Mouse (Mus musculus): ENCODE measurements at regions not wholly inside any gene's neighbourhood (a gene's known extent, or its start where the extent isn't known, plus 50 kb on each side); places are given as distances from the start of the nearest gene placed in this dataset.

GRCm38 (mm10) chr9:113517756-113518155, 190.3 kb downstream of the Pdcd6ip start:
- no peak overlapping the region for H3K4me3 ChIP-seq (ENCODE audit: low read depth, low read length)
- no peaks in the 10 kb centered on the region for H3K36me3 ChIP-seq (replicated peaks; ENCODE audit: insufficient read depth, low read length)
- WGBS (ENCODE audit: insufficient replicate concordance) = 75% methylated on average over 6 of the region's 6 CpGs
- no peaks in the 10 kb centered on the region for H3K9me3 ChIP-seq (ENCODE audit: low read length)
- H3K4me2 ChIP-seq (ENCODE audit: low read depth, low read length) = no peak overlapping the region
- no peaks in the 10 kb centered on the region for H3K4me1 ChIP-seq (ENCODE audit: insufficient read depth)
- ATAC-seq (no peak), DNase-seq (no peak)
- TF ChIP-seq EP300 (IDR thresholded peaks at IDR 0.05; ENCODE audit: low read depth) (no peak), CTCF (IDR thresholded peaks at IDR 0.05; ENCODE audit: low read depth) (no peak)
- H3K27me3 ChIP-seq (ENCODE audit: insufficient read depth, low read length) = no peaks in the 10 kb centered on the region
- H3K27ac ChIP-seq (ENCODE audit: low read depth) = no peak overlapping the region
- no peak overlapping the region for H3K9ac ChIP-seq (replicated peaks)

- no peak overlapping the region for H3K27ac ChIP-seq (ENCODE audit: low read depth)
- ATAC-seq = no peak
- no peak overlapping the region for H3K9ac ChIP-seq (replicated peaks)
- no peaks in the 10 kb centered on the region for H3K4me1 ChIP-seq (ENCODE audit: insufficient read depth)
- TF ChIP-seq CTCF (IDR thresholded peaks at IDR 0.05; ENCODE audit: low read depth) (no peak), EP300 (IDR thresholded peaks at IDR 0.05; ENCODE audit: low read depth) (no peak)
- H3K36me3 ChIP-seq (replicated peaks; ENCODE audit: insufficient read depth, low read length) = no peaks in the 10 kb centered on the region
- peak; percentile 7 for DNase-seq
- no peaks in the 10 kb centered on the region for H3K9me3 ChIP-seq (ENCODE audit: low read length)
- no peaks in the 10 kb centered on the region for H3K27me3 ChIP-seq (ENCODE audit: insufficient read depth, low read length)
- no peak overlapping the region for H3K4me2 ChIP-seq (ENCODE audit: low read depth, low read length)
- WGBS (ENCODE audit: insufficient replicate concordance) = 69% methylated on average over 6 of the region's 6 CpGs
- no peak overlapping the region for H3K4me3 ChIP-seq (ENCODE audit: low read depth, low read length)
Measured at GRCm38 (mm10) chr9:113515703-113516020, 192.4 kb downstream of the Pdcd6ip start.

- Histone ChIP-seq H3K27ac (ENCODE audit: low read depth) (no peak overlapping the region), H3K4me1 (ENCODE audit: insufficient read depth) (no peaks in the 10 kb centered on the region), H3K27me3 (ENCODE audit: insufficient read depth, low read length) (no peaks in the 10 kb centered on the region), H3K4me2 (ENCODE audit: low read depth, low read length) (no peak overlapping the region), H3K9me3 (ENCODE audit: low read length) (no peaks in the 10 kb centered on the region), H3K9ac (replicated peaks) (no peak overlapping the region), H3K36me3 (replicated peaks; ENCODE audit: insufficient read depth, low read length) (no peaks in the 10 kb centered on the region), H3K4me3 (ENCODE audit: low read depth, low read length) (no peak overlapping the region)
- no peak for ATAC-seq
- WGBS (ENCODE audit: insufficient replicate concordance) = 84% methylated on average over 23 of the region's 23 CpGs
- peak; percentile 5 for DNase-seq
- TF ChIP-seq EP300 (IDR thresholded peaks at IDR 0.05; ENCODE audit: low read depth) (no peak), CTCF (IDR thresholded peaks at IDR 0.05; ENCODE audit: low read depth) (no peak)
Measured at GRCm38 (mm10) chr9:113514846-113515702, 193.0 kb downstream of the Pdcd6ip start.

- 80% methylated on average over 5 of the region's 5 CpGs for WGBS (ENCODE audit: insufficient replicate concordance)
- Histone ChIP-seq H3K36me3 (replicated peaks; ENCODE audit: insufficient read depth, low read length) (no peaks in the 10 kb centered on the region), H3K9ac (replicated peaks) (no peak overlapping the region), H3K9me3 (ENCODE audit: low read length) (no peaks in the 10 kb centered on the region), H3K4me2 (ENCODE audit: low read depth, low read length) (no peak overlapping the region), H3K27me3 (ENCODE audit: insufficient read depth, low read length) (no peaks in the 10 kb centered on the region), H3K4me1 (ENCODE audit: insufficient read depth) (no peaks in the 10 kb centered on the region), H3K27ac (ENCODE audit: low read depth) (no peak overlapping the region), H3K4me3 (ENCODE audit: low read depth, low read length) (no peak overlapping the region)
- ATAC-seq = no peak
- DNase-seq = peak; percentile 3
- TF ChIP-seq EP300 (IDR thresholded peaks at IDR 0.05; ENCODE audit: low read depth) (no peak), CTCF (IDR thresholded peaks at IDR 0.05; ENCODE audit: low read depth) (no peak)
Measured at GRCm38 (mm10) chr9:113511302-113511701, 196.8 kb downstream of the Pdcd6ip start.

GRCm38 (mm10) chr9:113509368-113509767, 198.7 kb downstream of the Pdcd6ip start:
- no peak for TF ChIP-seq CTCF (IDR thresholded peaks at IDR 0.05; ENCODE audit: low read depth)
- no peak for TF ChIP-seq EP300 (IDR thresholded peaks at IDR 0.05; ENCODE audit: low read depth)
- Histone ChIP-seq H3K36me3 (replicated peaks; ENCODE audit: insufficient read depth, low read length) (no peaks in the 10 kb centered on the region), H3K4me2 (ENCODE audit: low read depth, low read length) (no peak overlapping the region), H3K4me1 (ENCODE audit: insufficient read depth) (no peaks in the 10 kb centered on the region), H3K27ac (ENCODE audit: low read depth) (no peak overlapping the region), H3K4me3 (ENCODE audit: low read depth, low read length) (no peak overlapping the region), H3K9me3 (ENCODE audit: low read length) (no peaks in the 10 kb centered on the region), H3K27me3 (ENCODE audit: insufficient read depth, low read length) (no peaks in the 10 kb centered on the region), H3K9ac (replicated peaks) (no peak overlapping the region)
- 81% methylated on average over 7 of the region's 7 CpGs for WGBS (ENCODE audit: insufficient replicate concordance)
- DNase-seq (no peak), ATAC-seq (no peak)

GRCm38 (mm10) chr9:113508821-113509220, 199.2 kb downstream of the Pdcd6ip start:
- Histone ChIP-seq H3K36me3 (replicated peaks; ENCODE audit: insufficient read depth, low read length) (no peaks in the 10 kb centered on the region), H3K4me2 (ENCODE audit: low read depth, low read length) (no peak overlapping the region), H3K9me3 (ENCODE audit: low read length) (no peaks in the 10 kb centered on the region), H3K27ac (ENCODE audit: low read depth) (no peak overlapping the region), H3K9ac (replicated peaks) (no peak overlapping the region), H3K4me3 (ENCODE audit: low read depth, low read length) (no peak overlapping the region), H3K27me3 (ENCODE audit: insufficient read depth, low read length) (no peaks in the 10 kb centered on the region), H3K4me1 (ENCODE audit: insufficient read depth) (no peaks in the 10 kb centered on the region)
- DNase-seq (peak; percentile 2), ATAC-seq (no peak)
- TF ChIP-seq EP300 (IDR thresholded peaks at IDR 0.05; ENCODE audit: low read depth) = no peak
- TF ChIP-seq CTCF (IDR thresholded peaks at IDR 0.05; ENCODE audit: low read depth) = no peak
- 66% methylated on average over 3 of the region's 3 CpGs for WGBS (ENCODE audit: insufficient replicate concordance)

Data from liver, postnatal 0 days (tissue).